Mouse (Mus musculus) ES-Bruce4 (cell line): ENCODE results near the gene Dbndd2. TPM values are rescaled to one million over a fixed set of nuclear protein-coding genes. Genes with fewer than 3 reads are reported as not detected.

Experiments
- H3K27ac ChIP-seq: 2 replicates; pipeline ENCODE4 v1.5.1; 2012; ENCODE audit warnings: low read length, inconsistent platforms; ENCODE audit not compliant: insufficient read depth
- H3K27me3 ChIP-seq: 2 replicates; pipeline ENCODE4 v1.6.1; 2012; ENCODE audit warnings: mild to moderate bottlenecking, low read length, inconsistent platforms; ENCODE audit not compliant: control insufficient read depth, poor library complexity, insufficient read depth, severe bottlenecking
- H3K36me3 ChIP-seq: 2 replicates; pipeline ENCODE4 v1.6.1; 2012; ENCODE audit warnings: inconsistent platforms, mild to moderate bottlenecking, low read length, moderate library complexity; ENCODE audit not compliant: control insufficient read depth, poor library complexity, insufficient read depth, severe bottlenecking
- H3K4me1 ChIP-seq: one replicate; pipeline ENCODE4 v1.8.1; 2011; ENCODE audit warnings: low read length; ENCODE audit not compliant: control insufficient read depth, insufficient read depth
- H3K4me3 ChIP-seq: 2 replicates; pipeline ENCODE4 v1.5.1; 2011; ENCODE audit warnings: low read depth, mild to moderate bottlenecking, low read length
- H3K9ac ChIP-seq: 2 replicates; pipeline ENCODE4 v1.6.1; 2012; ENCODE audit warnings: low read depth, mild to moderate bottlenecking, inconsistent platforms; ENCODE audit not compliant: poor library complexity, severe bottlenecking
- H3K9me3 ChIP-seq: replicated peaks from 2 replicates; pipeline ENCODE4 v1.6.1; 2012; ENCODE audit warnings: mild to moderate bottlenecking, low read length, inconsistent platforms; ENCODE audit not compliant: control insufficient read depth, poor library complexity, insufficient read depth, severe bottlenecking
- CTCF ChIP-seq: IDR thresholded peaks from one replicate; pipeline ENCODE4 v1.8.1; 2011; ENCODE audit warnings: low read depth, low read length
- EP300 ChIP-seq: IDR thresholded peaks from 2 replicates; pipeline ENCODE4 v1.6.1; 2011; ENCODE audit warnings: low read depth, low read length; ENCODE audit not compliant: insufficient read depth
- POLR2A ChIP-seq: IDR thresholded peaks from one replicate; pipeline ENCODE4 v1.8.1; 2011; ENCODE audit warnings: low read length; ENCODE audit not compliant: insufficient read depth
- polyA plus RNA-seq: library from polyadenylated mRNA; stranded (reverse); fragments of >200 nt; gene quantifications from 2 replicates; pipeline ENCODE4 v1.2.4, GENCODE M21; 2011; ENCODE audit warnings: low read depth; ENCODE audit not compliant: missing spikeins, insufficient read depth, insufficient read length

The Dbndd2 gene
- polyA plus RNA-seq, 1 experiment = 7.1 TPM

DNA sequence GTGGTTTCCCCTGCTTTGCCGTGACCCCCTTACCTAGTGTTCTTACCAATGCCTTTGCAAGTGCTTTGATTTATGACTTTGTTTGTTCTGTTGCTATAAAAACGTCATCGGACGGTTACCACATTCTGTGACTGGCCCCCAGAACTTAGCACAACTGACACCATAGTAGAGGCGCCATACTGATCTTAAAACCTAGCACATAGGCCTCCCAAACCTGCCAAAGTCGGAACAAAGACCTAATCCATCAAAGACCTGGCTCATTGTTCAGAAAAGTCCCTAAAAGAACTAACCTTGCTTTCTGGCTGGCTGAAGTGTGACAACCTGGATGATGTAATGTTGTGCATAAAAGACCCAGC lies 33.2 kb downstream of the Dbndd2 start:
- Histone ChIP-seq H3K36me3 (no peaks in the 10 kb centered on the region), H3K4me3 (no peak overlapping the region), H3K27me3 (no peaks in the 10 kb centered on the region), H3K4me1 (peaks cover 4% of the 10 kb centered on the region), H3K9me3 (no peaks in the 10 kb centered on the region), H3K27ac (no peak overlapping the region), H3K9ac (no peak overlapping the region)
- no peak for TF ChIP-seq EP300
- TF ChIP-seq POLR2A = no peak
- no peak for TF ChIP-seq CTCF

DNA sequence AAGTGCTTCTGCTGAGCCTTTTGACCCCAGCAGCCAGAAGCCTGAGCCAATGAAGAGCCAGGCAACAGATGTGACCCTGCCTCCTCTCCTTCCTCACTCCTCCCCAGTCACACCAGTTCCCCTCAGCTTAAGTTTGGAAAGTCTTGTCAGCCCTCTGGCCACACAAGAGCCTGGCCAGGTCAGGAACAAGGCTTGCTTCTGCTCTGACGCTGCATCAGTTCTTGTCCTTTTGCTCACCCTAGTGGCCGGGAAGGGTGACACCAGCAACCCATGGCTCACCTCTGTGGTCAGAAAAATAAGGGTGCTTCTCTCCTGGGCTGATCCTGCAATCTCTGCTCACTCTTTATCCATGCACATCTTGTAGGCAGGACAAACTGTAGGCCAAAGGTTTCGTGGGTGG lies 34.9 kb downstream of the Dbndd2 start:
- H3K4me1 ChIP-seq = peaks cover 4% of the 10 kb centered on the region
- H3K36me3 ChIP-seq = no peaks in the 10 kb centered on the region
- 0 out of 2 replicates have a peak overlapping the region, but pooled peaks have one; percentile 1 for H3K9ac ChIP-seq
- H3K9me3 ChIP-seq = peaks cover 12% of the 10 kb centered on the region
- no peaks in the 10 kb centered on the region for H3K27me3 ChIP-seq
- no peak overlapping the region for H3K4me3 ChIP-seq
- peak; percentile 86 for TF ChIP-seq CTCF
- no peak for TF ChIP-seq POLR2A
- no peak overlapping the region for H3K27ac ChIP-seq

DNA sequence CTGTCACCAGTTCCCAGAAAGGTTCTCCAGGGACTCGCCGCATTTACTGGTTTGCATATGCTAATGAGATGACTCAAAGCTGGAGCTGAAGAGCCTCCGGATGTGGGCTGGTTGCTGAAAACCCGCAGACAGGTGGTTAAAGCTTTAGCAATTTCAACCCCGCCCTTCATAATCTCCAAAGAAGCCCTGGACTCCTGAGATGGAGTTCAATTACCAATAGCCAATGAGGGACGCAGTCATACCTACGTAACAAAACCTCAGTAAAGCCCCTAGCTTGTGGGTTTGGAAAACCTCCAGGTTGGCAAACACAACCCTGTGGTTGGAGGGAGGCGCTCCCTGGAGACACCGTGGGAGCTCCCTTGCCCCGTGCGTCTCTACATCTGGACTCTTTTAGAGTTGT lies 35.9 kb downstream of the Dbndd2 start:
- 0 out of 2 replicates have a peak overlapping the region, but pooled peaks have one; percentile 3 for H3K4me3 ChIP-seq
- H3K36me3 ChIP-seq = no peaks in the 10 kb centered on the region
- TF ChIP-seq CTCF (no peak), EP300 (peak; percentile 75)

DNA sequence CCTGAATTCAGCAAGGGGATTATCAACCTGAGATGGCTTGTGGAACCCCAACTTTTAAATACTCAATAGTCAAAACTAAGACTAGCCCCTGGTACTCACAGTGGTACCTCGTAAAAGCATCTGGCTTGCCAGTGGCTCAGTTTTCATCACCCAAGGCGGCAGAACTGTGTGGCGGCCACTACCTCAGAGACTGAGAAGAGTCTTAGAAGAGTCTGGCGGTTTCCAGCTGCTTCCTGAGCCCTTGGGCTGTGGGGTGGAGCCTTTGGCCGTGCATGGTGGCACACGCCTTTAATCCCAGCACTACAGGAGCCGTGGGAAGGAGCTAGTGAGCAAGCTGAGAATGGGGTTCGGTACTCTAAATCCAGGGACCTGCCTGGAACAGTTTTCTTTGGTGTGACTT lies 36.4 kb downstream of the Dbndd2 start:
- no peaks in the 10 kb centered on the region for H3K27me3 ChIP-seq
- H3K4me3 ChIP-seq = no peak overlapping the region
- no peaks in the 10 kb centered on the region for H3K36me3 ChIP-seq
- 0 out of 2 replicates have a peak overlapping the region, but pooled peaks have one; percentile 22 for H3K9ac ChIP-seq
- H3K9me3 ChIP-seq = peaks cover 14% of the 10 kb centered on the region
- peaks cover 4% of the 10 kb centered on the region for H3K4me1 ChIP-seq
- TF ChIP-seq POLR2A = no peak
- no peak for TF ChIP-seq EP300
- peak overlapping the region; percentile 72 for H3K27ac ChIP-seq

More for the DNA sequence above, 35.9 kb downstream of the Dbndd2 start:
- H3K27ac ChIP-seq = peak overlapping the region; percentile 72
- H3K4me1 ChIP-seq = peaks cover 4% of the 10 kb centered on the region
- peak overlapping the region; percentile 22; the same call in 1 of the 2 replicates for H3K9ac ChIP-seq
- no peaks in the 10 kb centered on the region for H3K27me3 ChIP-seq
- peaks cover 14% of the 10 kb centered on the region for H3K9me3 ChIP-seq

DNA sequence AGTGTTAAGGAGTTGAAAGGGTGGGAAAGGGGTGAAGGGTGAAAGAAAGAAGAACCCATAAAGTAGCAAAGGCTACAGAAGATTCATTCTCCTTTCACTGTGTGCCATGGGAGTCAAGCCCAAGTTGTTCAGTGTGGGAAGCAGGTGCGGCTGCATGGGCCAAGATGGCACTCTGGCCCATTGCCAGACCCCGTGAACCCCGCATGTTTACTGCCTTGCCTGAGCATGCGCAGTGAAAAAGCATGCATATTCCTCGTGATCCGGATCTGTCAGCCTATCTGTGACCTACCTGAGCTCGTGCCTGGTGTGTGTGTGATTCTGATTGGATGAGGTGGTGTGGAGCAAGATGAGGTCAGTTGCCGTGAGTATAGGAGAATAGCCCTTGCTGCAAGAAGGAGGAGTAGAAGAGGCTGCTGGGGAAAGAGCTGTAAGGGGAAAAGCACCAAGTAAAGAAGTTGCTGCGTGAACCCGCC lies 37.4 kb downstream of the Dbndd2 start:
- no peak for TF ChIP-seq POLR2A
- no peak for TF ChIP-seq CTCF
- no peak for TF ChIP-seq EP300
- Histone ChIP-seq H3K27me3 (no peaks in the 10 kb centered on the region), H3K4me1 (peaks cover 4% of the 10 kb centered on the region), H3K4me3 (no peak overlapping the region), H3K36me3 (no peaks in the 10 kb centered on the region), H3K27ac (no peak overlapping the region), H3K9me3 (peaks cover 14% of the 10 kb centered on the region), H3K9ac (no peak overlapping the region)

DNA sequence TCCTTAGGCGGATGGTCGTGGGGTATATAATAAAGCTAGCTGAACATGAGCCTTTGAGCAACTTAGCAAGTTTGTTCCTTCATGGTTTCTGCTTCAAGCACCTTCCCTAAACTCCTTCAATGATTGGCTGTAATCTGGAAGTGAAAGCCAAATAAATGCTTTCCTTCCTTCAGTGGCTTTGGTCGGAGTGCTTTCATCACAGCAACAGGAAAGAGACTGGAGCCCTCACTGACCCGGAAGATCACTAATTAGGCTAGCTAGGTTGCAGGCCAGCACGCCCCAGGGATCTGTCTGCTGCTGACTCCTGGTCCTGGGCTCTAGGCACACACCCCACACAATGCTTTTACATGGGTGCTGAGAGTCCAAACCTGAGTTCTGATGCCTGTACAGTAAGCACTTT lies 42.7 kb downstream of the Dbndd2 start:
- no peaks in the 10 kb centered on the region for H3K27me3 ChIP-seq
- no peak overlapping the region for H3K4me3 ChIP-seq
- H3K9ac ChIP-seq = no peak overlapping the region
- H3K36me3 ChIP-seq = no peaks in the 10 kb centered on the region
- TF ChIP-seq POLR2A (no peak), EP300 (no peak), CTCF (no peak)
- peaks cover 14% of the 10 kb centered on the region for H3K9me3 ChIP-seq
- H3K27ac ChIP-seq = no peak overlapping the region
- peaks cover 3% of the 10 kb centered on the region for H3K4me1 ChIP-seq
